Mouse (Mus musculus) ZHBTc4 (cell line): Measurements from ENCODE around the gene Sf3b5.
"Not testable (repeated sequence)": the region's sequence is repeated elsewhere in the genome, so short reads cannot be mapped to it uniquely, and the experiment has no call there.

Source experiments
- DNase-seq: peaks from one replicate; pipeline ENCODE4 v3.0.0-alpha.2; 2011; ENCODE audit warnings: low read depth, low spot score

The Sf3b5 gene

GRCm38 (mm10) chr10:13007876-13008736 lies 3.0 kb downstream of the Sf3b5 start:
- peak; percentile 98 for DNase-seq

- no peak for DNase-seq
Measured at GRCm38 (mm10) chr10:13008737-13009121, 3.6 kb downstream of the Sf3b5 start.

GRCm38 (mm10) chr10:13014026-13014425 lies 8.9 kb downstream of the Sf3b5 start:
- DNase-seq: peak; percentile 66

- peak; percentile 86 for DNase-seq
Measured at GRCm38 (mm10) chr10:13016573-13016972, 11.4 kb downstream of the Sf3b5 start.

- peak; percentile 64 for DNase-seq
Measured at GRCm38 (mm10) chr10:13018510-13018909, 13.4 kb downstream of the Sf3b5 start.

GRCm38 (mm10) chr10:13019026-13019425 lies 13.9 kb downstream of the Sf3b5 start:
- no peak for DNase-seq

GRCm38 (mm10) chr10:13022103-13022502 lies 17.0 kb downstream of the Sf3b5 start:
- DNase-seq: no peak

GRCm38 (mm10) chr10:13023985-13024384 lies 18.8 kb downstream of the Sf3b5 start:
- not testable (repeated sequence) for DNase-seq

- no peak for DNase-seq
Measured at GRCm38 (mm10) chr10:13027702-13028101, 22.6 kb downstream of the Sf3b5 start.

GRCm38 (mm10) chr10:13028215-13028614 lies 23.1 kb downstream of the Sf3b5 start:
- no peak for DNase-seq

GRCm38 (mm10) chr10:13029416-13029815 lies 24.3 kb downstream of the Sf3b5 start:
- no peak for DNase-seq

- no peak for DNase-seq
Measured at GRCm38 (mm10) chr10:13035270-13035669, 30.1 kb downstream of the Sf3b5 start.

- no peak for DNase-seq
Measured at GRCm38 (mm10) chr10:13039637-13040174, 34.6 kb downstream of the Sf3b5 start.

- DNase-seq: no peak
Measured at GRCm38 (mm10) chr10:13044659-13045058, 39.5 kb downstream of the Sf3b5 start.

- DNase-seq: no peak
Measured at GRCm38 (mm10) chr10:13047816-13048215, 42.7 kb downstream of the Sf3b5 start.

- DNase-seq: no peak
Measured at GRCm38 (mm10) chr10:13056863-13057381, 51.8 kb downstream of the Sf3b5 start.
